Mouse (Mus musculus) embryo, embryonic 11 days (tissue): Measurements from ENCODE around the gene Trf.
A peak's percentile ranks its signal among the peaks of the same experiment; 100 is the strongest.
"Not testable (repeated sequence)": the region's sequence is repeated elsewhere in the genome, so short reads cannot be mapped to it uniquely, and the experiment has no call there.

Experiments
- DNase-seq: peaks from one replicate; pipeline ENCODE4 v3.0.0-alpha.2; 2015

Trf gene

GRCm38 (mm10) chr9:103214281-103214680, 16.0 kb downstream of the Trf start:
- DNase-seq: no peak

- no peak for DNase-seq
These were observed 16.6 kb downstream of the Trf start for GRCm38 (mm10) chr9:103213631-103214030.

GRCm38 (mm10) chr9:103212654-103213420, 17.4 kb downstream of the Trf start:
- no peak for DNase-seq

GRCm38 (mm10) chr9:103208802-103209423, 21.3 kb downstream of the Trf start:
- DNase-seq: no peak

GRCm38 (mm10) chr9:103207846-103208245, 22.4 kb downstream of the Trf start:
- peak; percentile 87 for DNase-seq

GRCm38 (mm10) chr9:103205786-103206185, 24.5 kb downstream of the Trf start:
- no peak for DNase-seq

- peak; percentile 96 for DNase-seq
These were observed 28.5 kb downstream of the Trf start, which contains the start of gene Srprb for GRCm38 (mm10) chr9:103201561-103202260. Srprb (minus strand) TSS chr9:103202137.

GRCm38 (mm10) chr9:103188416-103188815, 41.8 kb downstream of the Trf start:
- no peak for DNase-seq

GRCm38 (mm10) chr9:103186747-103187146, 43.5 kb downstream of the Trf start:
- DNase-seq: no peak

- DNase-seq: no peak
These were observed 44.3 kb downstream of the Trf start for GRCm38 (mm10) chr9:103185946-103186345.

- no peak for DNase-seq
These were observed 45.4 kb downstream of the Trf start for GRCm38 (mm10) chr9:103184855-103185254.

- DNase-seq: no peak
These were observed 48.4 kb downstream of the Trf start for GRCm38 (mm10) chr9:103181886-103182285.

GRCm38 (mm10) chr9:103180807-103181565, 49.3 kb downstream of the Trf start:
- DNase-seq: peak; percentile 94

GRCm38 (mm10) chr9:103180303-103180702, 49.9 kb downstream of the Trf start:
- no peak for DNase-seq

GRCm38 (mm10) chr9:103175692-103176091, 54.6 kb downstream of the Trf start:
- DNase-seq: no peak

GRCm38 (mm10) chr9:103174771-103175519, 55.3 kb downstream of the Trf start:
- DNase-seq: peak; percentile 45

- DNase-seq: no peak
These were observed 61.5 kb downstream of the Trf start for GRCm38 (mm10) chr9:103168771-103169170.

- DNase-seq: no peak
These were observed 62.2 kb downstream of the Trf start for GRCm38 (mm10) chr9:103168046-103168445.

GRCm38 (mm10) chr9:103163806-103164205, 66.4 kb downstream of the Trf start:
- DNase-seq: no peak

- DNase-seq: not testable (repeated sequence)
These were observed 75.1 kb downstream of the Trf start for GRCm38 (mm10) chr9:103155158-103155557.

GRCm38 (mm10) chr9:103154568-103154967, 75.7 kb downstream of the Trf start:
- no peak for DNase-seq
